Comparison of ENCODE assay signal across 16 mouse cellular contexts in the genomic region with DNA sequence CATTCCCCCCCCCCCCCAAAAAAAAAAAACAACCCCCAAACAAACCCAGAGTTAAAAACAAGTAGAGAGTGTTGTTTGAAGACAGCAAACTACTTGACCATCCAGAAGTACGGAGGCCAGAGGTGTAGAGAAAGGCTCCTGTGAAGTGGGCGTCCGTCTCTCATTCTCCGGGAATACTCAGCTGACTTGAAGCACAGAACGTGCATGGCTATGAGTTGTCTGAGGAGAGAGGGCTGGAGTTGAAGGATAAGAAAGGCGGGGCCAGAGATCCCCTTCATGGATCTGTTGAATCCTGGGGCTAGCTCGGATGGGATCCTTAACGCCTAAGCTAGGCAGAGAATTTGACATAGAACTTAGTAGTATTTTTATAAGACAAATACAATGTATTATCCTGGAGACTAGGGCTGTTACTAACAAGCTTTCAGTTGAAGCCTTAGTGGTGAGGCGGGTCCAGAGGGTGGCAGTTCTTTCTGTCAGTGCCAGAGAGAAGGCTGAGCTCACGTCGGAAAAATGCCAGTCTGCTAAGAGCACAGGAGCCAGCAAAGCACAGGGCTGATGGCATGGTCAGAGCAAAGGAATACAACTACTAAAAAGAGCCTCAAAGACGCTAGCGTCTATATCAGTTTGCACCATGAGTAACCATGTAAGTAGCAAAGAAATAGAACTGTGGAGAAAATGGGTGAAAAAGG. TPM values are rescaled to one million over a fixed set of nuclear protein-coding genes. Genes with fewer than 3 reads are reported as not detected.
DNase-seq lines count a peak whose midpoint lies in the region; ATAC-seq lines count a peak whose summit lies in the region.
"Had no signal": no experiment of that assay in that cellular context is flagged by ENCODE, and none has a peak within 500 bp of the region (broad histone marks: within the 10 kb centered on the region; RNA-seq: fewer than 3 reads in every experiment).

No protein-coding gene starts in this region.

- no peak; the same call in 1 of the 2 replicates for ATAC-seq in heart, embryonic 13.5 days (ENCODE audit: extremely low read depth, insufficient number of reproducible peaks, low FRiP score, low TSS enrichment)
- ATAC-seq in hindbrain, embryonic 13.5 days (ENCODE audit: low FRiP score) = no peak
- no peak for ATAC-seq in midbrain, embryonic 14.5 days (ENCODE audit: low FRiP score, low TSS enrichment)
- ATAC-seq: forebrain, embryonic 13.5 days had no signal

- DNase-seq in adrenal gland, adult (ENCODE audit: inconsistent age in 2 of 2, low spot score in 1 of 2) = peak; percentile 59 to 69
- DNase-seq in adrenal gland, postnatal 4 days (ENCODE audit: low spot score in 2 of 2) = no peak
- peak; percentile 40 for DNase-seq in fibroblast of lung, adult 2 months (ENCODE audit: low read depth)
- peak; percentile 20 for DNase-seq in lung, postnatal 14 days
- DNase-seq in embryo, embryonic 10.5 days (ENCODE audit: low spot score) = no peak
- DNase-seq in midbrain, embryonic 14.5 days = no peak
- DNase-seq: cerebellum, postnatal 14 days; kidney, postnatal 25 days had no signal

- 25% methylated on average over 13 of the region's 13 CpGs for WGBS in heart, embryonic 13.5 days
- WGBS in hindbrain, embryonic 13.5 days = 83% methylated on average over 13 of the region's 13 CpGs
- 87% methylated on average over 13 of the region's 13 CpGs for WGBS in midbrain, embryonic 14.5 days

- peak overlapping the region; percentile 25; the same call in 1 of the 2 replicates for H3K4me3 ChIP-seq in heart, embryonic 13.5 days
- no peak overlapping the region for H3K4me3 ChIP-seq in hindbrain, embryonic 13.5 days
- no peak overlapping the region for H3K4me3 ChIP-seq in midbrain, embryonic 14.5 days (replicated peaks; ENCODE audit: low read depth, low read length)
- H3K4me3 ChIP-seq: embryonic facial prominence, embryonic 13.5 days; forebrain, embryonic 13.5 days; limb, embryonic 10.5 days; myocyte; stomach, embryonic 15.5 days had no signal

- peaks cover 31% of the 10 kb centered on the region for H3K4me1 ChIP-seq in heart, embryonic 13.5 days
- no peaks in the 10 kb centered on the region for H3K4me1 ChIP-seq in hindbrain, embryonic 13.5 days (replicated peaks)
- H3K4me1 ChIP-seq in midbrain, embryonic 14.5 days (ENCODE audit: control insufficient read depth, insufficient read depth, low read length) = no peaks in the 10 kb centered on the region
- H3K4me1 ChIP-seq: embryonic facial prominence, embryonic 13.5 days; forebrain, embryonic 13.5 days; limb, embryonic 10.5 days; stomach, embryonic 15.5 days had no signal

- no peaks in the 10 kb centered on the region for H3K27me3 ChIP-seq in heart, embryonic 13.5 days (replicated peaks)
- H3K27me3 ChIP-seq in hindbrain, embryonic 13.5 days = no peaks in the 10 kb centered on the region
- no peaks in the 10 kb centered on the region for H3K27me3 ChIP-seq in midbrain, embryonic 14.5 days (ENCODE audit: control insufficient read depth, insufficient read depth, low read length)
- H3K27me3 ChIP-seq: embryonic facial prominence, embryonic 13.5 days; forebrain, embryonic 13.5 days; stomach, embryonic 15.5 days had no signal

- H3K27ac ChIP-seq in heart, embryonic 13.5 days (replicated peaks) = peak overlapping the region; percentile 86
- H3K27ac ChIP-seq in hindbrain, embryonic 13.5 days = no peak overlapping the region
- H3K27ac ChIP-seq in midbrain, embryonic 14.5 days (replicated peaks; ENCODE audit: low read depth, low read length) = no peak overlapping the region
- H3K27ac ChIP-seq: embryonic facial prominence, embryonic 13.5 days; forebrain, embryonic 13.5 days; limb, embryonic 10.5 days; liver, embryonic 14.5 days; stomach, embryonic 15.5 days had no signal

- no peaks in the 10 kb centered on the region for H3K9me3 ChIP-seq in heart, embryonic 13.5 days
- H3K9me3 ChIP-seq in hindbrain, embryonic 13.5 days = no peaks in the 10 kb centered on the region
- H3K9me3 ChIP-seq in midbrain, embryonic 14.5 days (ENCODE audit: control insufficient read depth, low read length) = no peaks in the 10 kb centered on the region
- H3K9me3 ChIP-seq: embryonic facial prominence, embryonic 13.5 days; forebrain, embryonic 13.5 days; limb, embryonic 10.5 days; stomach, embryonic 15.5 days had no signal

- H3K4me2 ChIP-seq in heart, embryonic 13.5 days = peak overlapping the region; percentile 64
- no peak overlapping the region for H3K4me2 ChIP-seq in hindbrain, embryonic 13.5 days
- no peak overlapping the region for H3K4me2 ChIP-seq in midbrain, embryonic 14.5 days (ENCODE audit: low read length)
- H3K4me2 ChIP-seq: embryonic facial prominence, embryonic 13.5 days; forebrain, embryonic 13.5 days; stomach, embryonic 15.5 days had no signal

- peaks cover 36% of the 10 kb centered on the region for H3K36me3 ChIP-seq in heart, embryonic 13.5 days
- peaks cover 24% of the 10 kb centered on the region for H3K36me3 ChIP-seq in hindbrain, embryonic 13.5 days
- H3K36me3 ChIP-seq in midbrain, embryonic 14.5 days (ENCODE audit: control insufficient read depth, insufficient read depth, low read length) = peaks cover 9% of the 10 kb centered on the region; the same call in 1 of the 2 replicates

- peak overlapping the region; percentile 70 for H3K9ac ChIP-seq in heart, embryonic 13.5 days
- H3K9ac ChIP-seq in hindbrain, embryonic 13.5 days = no peak overlapping the region
- H3K9ac ChIP-seq in midbrain, embryonic 14.5 days (replicated peaks; ENCODE audit: low read length) = no peak overlapping the region
- H3K9ac ChIP-seq: embryonic facial prominence, embryonic 13.5 days; forebrain, embryonic 13.5 days; liver, embryonic 14.5 days; stomach, embryonic 15.5 days had no signal

RNA-seq across cellular contexts. Expression of a gene that starts 34.3 kb away (rescaled TPM):
- 10 to 100 TPM; 34.3 to 36.0 TPM for total RNA-seq in adrenal gland, postnatal 4 days (2021)
- polyA plus RNA-seq in heart, embryonic 13.5 days (2015; fragmentation: Nextera tagmentation; extraction: Ambion mirVana) = 25.3 and 27.1 TPM in 2 replicates
- 58.0 and 60.6 TPM in 2 replicates for polyA plus RNA-seq in hindbrain, embryonic 13.5 days (2015; fragmentation: Nextera tagmentation; extraction: Ambion mirVana)
- polyA plus RNA-seq in midbrain, embryonic 14.5 days (2014; fragmentation: Nextera tagmentation; extraction: Ambion mirVana) = 43.9 and 59.1 TPM in 2 replicates

Comparison
In these comparisons a context has a peak if more than half of its experiments do, and no peak if none do; other contexts are left out.
1. DNase-seq: peak in adrenal gland, adult (2 of 2), fibroblast of lung, adult 2 months (single experiment) and lung, postnatal 14 days (single experiment); none in adrenal gland, postnatal 4 days (0 of 2), embryo, embryonic 10.5 days (single experiment) and midbrain, embryonic 14.5 days (single experiment).